Mouse (Mus musculus): ENCODE data around the gene Nap1l1. TPM values are rescaled to one million over a fixed set of nuclear protein-coding genes. Genes with fewer than 3 reads are reported as not detected.

Gene Nap1l1
- polyA plus RNA-seq, 1 experiment from 2014 or later = 293 TPM

GRCm38 (mm10) chr10:111507460-111508211 is 34.6 kb downstream of the Nap1l1 start:
- no peaks in the 10 kb centered on the region for H3K27me3 ChIP-seq
- peak; percentile 40 for ATAC-seq (ENCODE audit: insufficient number of reproducible peaks, insufficient read depth, low FRiP score, low TSS enrichment, low read depth)
- under 1% methylated on average over 37 of the region's 38 CpGs for WGBS
- H3K36me3 ChIP-seq = no peaks in the 10 kb centered on the region
- H3K9ac ChIP-seq = peak overlapping the region; percentile 94
- peak overlapping the region; percentile 94 for H3K27ac ChIP-seq
- peaks cover 35% of the 10 kb centered on the region for H3K4me1 ChIP-seq
- H3K9me3 ChIP-seq = no peaks in the 10 kb centered on the region
- H3K4me2 ChIP-seq = peak overlapping the region; percentile 83
- peak overlapping the region; percentile 89 for H3K4me3 ChIP-seq

GRCm38 (mm10) chr10:111508324-111509080 is 35.5 kb downstream of the Nap1l1 start:
- Histone ChIP-seq H3K27me3 (no peaks in the 10 kb centered on the region), H3K9me3 (no peaks in the 10 kb centered on the region), H3K36me3 (no peaks in the 10 kb centered on the region), H3K9ac (peak overlapping the region; percentile 94), H3K27ac (no peak overlapping the region), H3K4me1 (peaks cover 32% of the 10 kb centered on the region), H3K4me2 (peak overlapping the region; percentile 83), H3K4me3 (peak overlapping the region; percentile 89)
- ATAC-seq (ENCODE audit: insufficient number of reproducible peaks, insufficient read depth, low FRiP score, low TSS enrichment, low read depth) = no peak
- WGBS = 5% methylated on average over 7 of the region's 7 CpGs

- H3K4me1 ChIP-seq = peaks cover 32% of the 10 kb centered on the region
- peak overlapping the region; percentile 83 for H3K4me2 ChIP-seq
- no peaks in the 10 kb centered on the region for H3K36me3 ChIP-seq
- no peaks in the 10 kb centered on the region for H3K27me3 ChIP-seq
- no peak for ATAC-seq (ENCODE audit: insufficient number of reproducible peaks, insufficient read depth, low FRiP score, low TSS enrichment, low read depth)
- H3K4me3 ChIP-seq = peak overlapping the region; percentile 89
- H3K27ac ChIP-seq = no peak overlapping the region
- peak overlapping the region; percentile 60 for H3K9ac ChIP-seq
- H3K9me3 ChIP-seq = no peaks in the 10 kb centered on the region
- WGBS = 16% methylated on average over 8 of the region's 8 CpGs
Observed at GRCm38 (mm10) chr10:111509103-111509784, 36.2 kb downstream of the Nap1l1 start.

GRCm38 (mm10) chr10:111509981-111510380 is 37.0 kb downstream of the Nap1l1 start:
- no peaks in the 10 kb centered on the region for H3K9me3 ChIP-seq
- peaks cover 32% of the 10 kb centered on the region for H3K4me1 ChIP-seq
- H3K4me2 ChIP-seq = peak overlapping the region; percentile 83
- WGBS = 65% methylated on average over 7 of the region's 7 CpGs
- H3K4me3 ChIP-seq = no peak overlapping the region
- H3K36me3 ChIP-seq = no peaks in the 10 kb centered on the region
- no peak overlapping the region for H3K9ac ChIP-seq
- no peaks in the 10 kb centered on the region for H3K27me3 ChIP-seq
- H3K27ac ChIP-seq = no peak overlapping the region
- ATAC-seq (ENCODE audit: insufficient number of reproducible peaks, insufficient read depth, low FRiP score, low TSS enrichment, low read depth) = no peak

GRCm38 (mm10) chr10:111510798-111511197 is 37.8 kb downstream of the Nap1l1 start:
- Histone ChIP-seq H3K27ac (no peak overlapping the region), H3K4me1 (peaks cover 30% of the 10 kb centered on the region), H3K27me3 (no peaks in the 10 kb centered on the region), H3K4me2 (no peak overlapping the region), H3K4me3 (no peak overlapping the region), H3K36me3 (no peaks in the 10 kb centered on the region), H3K9me3 (no peaks in the 10 kb centered on the region), H3K9ac (no peak overlapping the region)
- no peak for ATAC-seq (ENCODE audit: insufficient number of reproducible peaks, insufficient read depth, low FRiP score, low TSS enrichment, low read depth)
- WGBS = 34% methylated on average over 7 of the region's 7 CpGs

GRCm38 (mm10) chr10:111512036-111512568 is 39.1 kb downstream of the Nap1l1 start:
- Histone ChIP-seq H3K4me3 (no peak overlapping the region), H3K27me3 (no peaks in the 10 kb centered on the region), H3K4me1 (peaks cover 39% of the 10 kb centered on the region), H3K9ac (no peak overlapping the region), H3K4me2 (no peak overlapping the region), H3K27ac (no peak overlapping the region), H3K9me3 (no peaks in the 10 kb centered on the region), H3K36me3 (no peaks in the 10 kb centered on the region)
- ATAC-seq (ENCODE audit: insufficient number of reproducible peaks, insufficient read depth, low FRiP score, low TSS enrichment, low read depth) = no peak
- 87% methylated on average over 10 of the region's 10 CpGs for WGBS

- Histone ChIP-seq H3K9ac (no peak overlapping the region), H3K4me3 (no peak overlapping the region), H3K9me3 (no peaks in the 10 kb centered on the region), H3K27ac (no peak overlapping the region), H3K4me1 (peaks cover 34% of the 10 kb centered on the region), H3K36me3 (no peaks in the 10 kb centered on the region), H3K4me2 (no peak overlapping the region), H3K27me3 (no peaks in the 10 kb centered on the region)
- no peak for ATAC-seq (ENCODE audit: insufficient number of reproducible peaks, insufficient read depth, low FRiP score, low TSS enrichment, low read depth)
- 93% methylated on average over 5 of the region's 5 CpGs for WGBS
Observed at GRCm38 (mm10) chr10:111514282-111514885, 41.4 kb downstream of the Nap1l1 start.

- ATAC-seq (ENCODE audit: insufficient number of reproducible peaks, insufficient read depth, low FRiP score, low TSS enrichment, low read depth) = no peak
Observed at GRCm38 (mm10) chr10:111515071-111516010, 42.3 kb downstream of the Nap1l1 start.

GRCm38 (mm10) chr10:111516172-111516588 is 43.2 kb downstream of the Nap1l1 start:
- no peak overlapping the region for H3K27ac ChIP-seq
- H3K4me2 ChIP-seq = peak overlapping the region; percentile 16; the same call in 1 of the 2 replicates
- H3K4me3 ChIP-seq = no peak overlapping the region
- H3K36me3 ChIP-seq = no peaks in the 10 kb centered on the region
- 38% methylated on average over 13 of the region's 13 CpGs for WGBS
- H3K9ac ChIP-seq = no peak overlapping the region
- no peaks in the 10 kb centered on the region for H3K27me3 ChIP-seq
- H3K9me3 ChIP-seq = no peaks in the 10 kb centered on the region
- H3K4me1 ChIP-seq = peaks cover 26% of the 10 kb centered on the region
- ATAC-seq (ENCODE audit: insufficient number of reproducible peaks, insufficient read depth, low FRiP score, low TSS enrichment, low read depth) = no peak

More at GRCm38 (mm10) chr10:111515071-111516010, 42.3 kb downstream of the Nap1l1 start:
- H3K4me3 ChIP-seq = no peak overlapping the region
- no peak overlapping the region for H3K9ac ChIP-seq
- no peaks in the 10 kb centered on the region for H3K27me3 ChIP-seq
- H3K36me3 ChIP-seq = no peaks in the 10 kb centered on the region
- 73% methylated on average over 17 of the region's 17 CpGs for WGBS
- no peaks in the 10 kb centered on the region for H3K9me3 ChIP-seq
- no peak overlapping the region for H3K27ac ChIP-seq
- H3K4me2 ChIP-seq = no peak overlapping the region; the same call in 1 of the 2 replicates
- H3K4me1 ChIP-seq = peaks cover 34% of the 10 kb centered on the region

- Histone ChIP-seq H3K4me3 (no peak overlapping the region), H3K4me2 (no peak overlapping the region), H3K36me3 (no peaks in the 10 kb centered on the region), H3K4me1 (peaks cover 24% of the 10 kb centered on the region), H3K27me3 (no peaks in the 10 kb centered on the region), H3K27ac (0 out of 2 replicates have a peak overlapping the region, but pooled peaks have one; percentile 16), H3K9me3 (no peaks in the 10 kb centered on the region), H3K9ac (no peak overlapping the region)
- 79% methylated on average over 8 of the region's 8 CpGs for WGBS
- ATAC-seq (ENCODE audit: insufficient number of reproducible peaks, insufficient read depth, low FRiP score, low TSS enrichment, low read depth) = no peak
Observed at GRCm38 (mm10) chr10:111516804-111517436, 43.9 kb downstream of the Nap1l1 start.
